Mouse (Mus musculus): ENCODE measurements around the gene Rere. TPM values are rescaled to one million over a fixed set of nuclear protein-coding genes. Genes with fewer than 3 reads are reported as not detected.

Rere gene
- polyA plus RNA-seq, 1 experiment from 2014 or later = 28.4 TPM

DNA sequence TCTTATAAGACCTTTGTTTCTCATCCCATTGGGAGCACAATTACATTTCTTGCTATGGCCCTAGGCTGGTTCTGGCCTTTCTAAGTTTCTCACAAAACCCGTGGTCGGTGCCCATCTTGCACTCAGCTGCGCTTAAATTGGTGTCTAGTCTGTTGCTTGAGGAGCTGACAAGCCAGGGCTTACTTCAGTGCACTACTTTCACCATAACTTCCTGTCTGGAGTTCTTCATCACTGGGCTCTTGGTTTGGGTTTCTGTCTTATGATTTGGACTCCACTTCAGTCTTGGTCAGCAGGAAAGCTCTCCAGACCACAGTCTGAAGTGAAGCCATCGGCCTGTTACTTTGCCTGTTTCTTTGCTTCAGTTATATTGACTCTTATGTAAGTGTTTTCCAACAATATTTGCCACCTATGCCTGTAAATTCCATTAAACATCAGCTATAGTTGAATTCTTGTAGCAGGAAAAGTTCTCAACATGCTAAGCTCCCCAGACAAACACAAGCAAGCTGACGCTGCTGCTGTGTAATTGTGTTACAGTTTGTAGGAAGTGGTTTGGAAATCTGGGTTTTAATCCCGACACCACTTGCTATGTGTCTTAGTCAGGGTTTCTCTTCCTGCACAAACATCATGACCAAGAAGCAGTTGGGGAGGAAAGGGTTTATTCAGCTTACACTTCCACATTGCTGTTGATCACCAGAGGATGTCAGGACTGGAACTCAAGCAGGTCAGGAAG is 59.5 kb downstream of the Rere start:
- Histone ChIP-seq H3K27me3 (replicated peaks) (no peaks in the 10 kb centered on the region), H3K9ac (no peak overlapping the region), H3K36me3 (no peaks in the 10 kb centered on the region), H3K4me1 (replicated peaks) (peaks cover 2% of the 10 kb centered on the region; the same call in 1 of the 2 replicates), H3K9me3 (no peaks in the 10 kb centered on the region), H3K27ac (no peak overlapping the region), H3K4me2 (replicated peaks) (no peak overlapping the region), H3K4me3 (replicated peaks) (no peak overlapping the region)
- 81% methylated on average over 6 of the region's 6 CpGs for WGBS
- ATAC-seq = no peak

DNA sequence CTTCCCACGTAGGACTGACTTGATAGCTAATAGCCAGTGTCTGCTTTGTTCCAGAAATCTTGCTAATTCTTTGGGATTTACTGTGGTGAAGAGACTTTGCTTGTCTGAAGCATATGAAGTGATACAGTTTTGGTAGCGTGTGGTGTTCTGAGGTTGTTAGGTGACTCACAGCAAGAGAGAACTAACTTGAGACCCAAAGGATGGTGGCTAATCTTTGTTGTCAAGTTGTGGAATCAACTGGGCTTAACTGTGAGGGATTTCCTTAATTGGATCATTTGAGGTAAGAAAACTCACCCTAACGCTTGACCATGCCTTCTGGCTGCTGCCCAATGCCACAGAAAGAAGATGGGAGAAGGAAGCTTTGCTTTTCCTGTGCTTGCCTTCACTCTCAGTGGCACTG is 63.1 kb downstream of the Rere start:
- Histone ChIP-seq H3K4me2 (replicated peaks) (no peak overlapping the region), H3K9ac (no peak overlapping the region), H3K4me3 (replicated peaks) (no peak overlapping the region), H3K27ac (no peak overlapping the region), H3K27me3 (replicated peaks) (no peaks in the 10 kb centered on the region), H3K36me3 (no peaks in the 10 kb centered on the region), H3K4me1 (replicated peaks) (peaks cover 12% of the 10 kb centered on the region; the same call in 1 of the 2 replicates), H3K9me3 (no peaks in the 10 kb centered on the region)
- ATAC-seq = no peak
- WGBS = 85% methylated on average over 3 of the region's 3 CpGs

DNA sequence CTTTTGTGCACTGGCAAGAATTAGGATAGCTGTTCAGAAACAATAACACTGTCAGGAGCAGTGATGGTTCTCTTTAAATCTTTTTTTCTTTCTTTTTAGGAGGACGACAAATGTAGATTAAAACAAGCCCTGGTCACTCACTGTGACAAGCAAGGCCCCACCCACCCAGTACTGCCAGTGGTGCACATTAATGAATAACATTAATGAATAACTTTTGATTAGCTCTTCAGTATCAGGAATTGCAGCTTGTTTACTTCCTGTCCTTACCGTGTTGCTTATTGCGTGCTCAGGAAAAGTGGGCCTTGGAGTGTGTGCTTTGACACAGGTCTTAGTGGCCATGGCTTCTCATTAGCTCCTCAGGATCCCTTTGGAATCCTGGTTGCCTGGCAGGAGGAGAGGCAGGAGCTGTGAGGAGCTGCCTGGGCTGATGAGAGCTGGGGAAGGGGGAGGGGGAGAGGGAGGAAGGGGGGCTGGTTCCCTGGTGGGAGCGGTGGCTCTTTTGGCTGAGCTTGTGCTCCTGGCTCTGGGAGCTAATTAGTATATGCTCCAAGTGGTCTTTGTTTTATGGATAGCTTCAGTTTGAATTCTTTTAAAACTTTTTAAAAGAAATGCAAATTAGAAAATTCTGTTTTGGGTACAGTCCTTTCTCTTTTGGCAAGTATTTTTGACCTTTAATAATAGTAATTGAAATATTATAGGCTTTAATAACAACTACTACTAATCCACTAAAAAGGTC is 65.4 kb downstream of the Rere start:
- H3K36me3 ChIP-seq = no peaks in the 10 kb centered on the region
- H3K4me1 ChIP-seq (replicated peaks) = peaks cover 12% of the 10 kb centered on the region; the same call in 1 of the 2 replicates
- no peaks in the 10 kb centered on the region for H3K27me3 ChIP-seq (replicated peaks)
- ATAC-seq = peak; percentile 57; the same call in 1 of the 2 replicates
- H3K9me3 ChIP-seq = no peaks in the 10 kb centered on the region
- no peak overlapping the region for H3K4me2 ChIP-seq (replicated peaks)
- no peak overlapping the region for H3K9ac ChIP-seq
- peak overlapping the region; percentile 48; the same call in 1 of the 2 replicates for H3K27ac ChIP-seq
- no peak overlapping the region for H3K4me3 ChIP-seq (replicated peaks)
- WGBS = 26% methylated on average over 4 of the region's 4 CpGs

DNA sequence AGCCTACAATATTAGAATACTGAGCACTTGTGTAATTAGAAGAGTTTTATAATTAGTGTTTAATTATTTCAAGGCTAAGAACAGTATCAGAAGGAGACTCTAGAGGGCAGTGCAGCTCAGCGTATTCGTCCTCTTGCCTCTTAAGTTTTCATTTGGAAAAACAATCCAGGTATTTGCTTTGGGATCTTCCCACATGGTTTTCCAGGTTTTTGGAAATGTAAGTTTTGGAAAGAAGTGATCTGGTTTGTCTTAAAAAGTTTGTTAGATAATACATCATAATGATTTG is 65.9 kb downstream of the Rere start:
- Histone ChIP-seq H3K27ac (no peak overlapping the region), H3K9me3 (no peaks in the 10 kb centered on the region), H3K9ac (no peak overlapping the region), H3K4me3 (replicated peaks) (no peak overlapping the region), H3K27me3 (replicated peaks) (no peaks in the 10 kb centered on the region), H3K4me2 (replicated peaks) (no peak overlapping the region), H3K4me1 (replicated peaks) (peaks cover 12% of the 10 kb centered on the region; the same call in 1 of the 2 replicates), H3K36me3 (no peaks in the 10 kb centered on the region)
- no peak for ATAC-seq
- 21% methylated on average over 2 of the region's 2 CpGs for WGBS

DNA sequence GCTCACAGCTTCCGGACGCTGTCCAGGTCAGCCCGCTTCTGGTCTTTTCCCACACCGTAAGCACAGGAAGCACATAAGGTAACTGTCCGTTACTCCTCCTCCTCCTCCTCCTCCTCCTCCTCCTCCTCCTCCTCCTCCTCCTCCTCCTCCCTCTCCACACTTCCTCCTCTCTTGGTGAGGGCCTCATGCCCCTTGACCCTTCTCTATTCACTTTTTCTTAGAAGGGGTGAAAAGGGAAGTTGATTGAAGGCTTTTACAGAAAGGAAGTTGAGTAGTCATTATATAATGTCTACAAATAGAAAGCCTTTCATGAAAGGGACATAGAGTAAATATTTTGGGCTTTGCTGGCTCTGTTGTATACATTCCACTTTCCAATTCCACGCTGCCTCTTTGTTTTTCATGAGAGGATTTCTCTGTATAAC is 68.2 kb downstream of the Rere start:
- H3K4me1 ChIP-seq (replicated peaks) = peaks cover 12% of the 10 kb centered on the region; the same call in 1 of the 2 replicates
- no peaks in the 10 kb centered on the region for H3K9me3 ChIP-seq
- no peaks in the 10 kb centered on the region for H3K27me3 ChIP-seq (replicated peaks)
- H3K27ac ChIP-seq = no peak overlapping the region
- H3K4me2 ChIP-seq (replicated peaks) = no peak overlapping the region
- H3K4me3 ChIP-seq (replicated peaks) = no peak overlapping the region
- WGBS = 59% methylated on average over 6 of the region's 6 CpGs
- no peak for ATAC-seq
- no peaks in the 10 kb centered on the region for H3K36me3 ChIP-seq
- no peak overlapping the region for H3K9ac ChIP-seq

DNA sequence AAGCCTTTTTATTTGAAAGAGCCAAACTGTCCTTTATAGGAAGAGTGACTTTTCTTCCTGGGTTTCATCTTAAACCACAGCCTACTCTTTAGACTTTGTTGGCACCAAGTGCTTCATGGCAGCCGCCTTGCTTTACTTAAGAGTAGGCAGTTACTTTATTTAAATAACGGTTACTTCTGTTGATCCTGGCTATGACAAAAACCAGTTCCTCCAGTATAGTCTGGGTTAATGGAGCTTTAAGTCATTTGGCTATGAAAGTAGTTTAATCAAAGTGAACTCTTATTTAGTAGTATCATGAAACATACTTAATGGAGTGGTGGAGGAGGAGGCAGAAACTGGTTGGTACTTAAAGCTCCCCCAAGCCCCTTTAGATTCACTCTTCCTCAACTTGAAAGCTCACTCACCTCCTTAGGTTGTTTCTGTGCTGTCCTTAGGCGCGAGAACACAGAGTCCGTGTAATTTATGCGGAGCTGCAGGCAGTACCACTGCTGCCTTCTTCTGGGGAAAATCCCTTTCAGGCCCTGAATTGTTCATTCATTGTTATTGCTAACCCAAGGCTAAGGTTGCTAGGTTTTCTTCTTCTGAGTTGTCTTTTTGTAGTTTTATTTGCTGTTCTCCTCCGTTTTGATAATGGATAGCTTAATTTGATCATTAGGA is 70.1 kb downstream of the Rere start:
- 26% methylated on average over 7 of the region's 7 CpGs for WGBS

DNA sequence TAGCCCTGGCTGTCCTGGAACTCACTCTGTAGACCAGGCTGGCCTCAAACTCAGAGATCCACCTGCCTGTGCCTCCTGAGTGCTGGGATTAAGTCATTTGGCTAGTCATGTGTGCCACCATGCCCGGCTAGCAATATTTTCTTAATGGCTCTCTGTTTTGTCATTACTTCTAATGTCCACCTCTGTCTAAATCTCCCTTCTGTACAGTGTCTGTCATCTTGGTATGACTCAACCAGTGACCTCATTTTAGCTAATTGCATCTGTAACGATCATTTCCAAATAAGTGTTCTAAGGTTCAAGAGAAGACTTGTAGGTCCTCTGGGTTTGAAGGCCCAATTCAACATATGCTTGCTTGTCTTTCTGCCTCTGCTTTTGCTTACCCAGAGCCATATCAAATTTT is 71.3 kb downstream of the Rere start:
- Histone ChIP-seq H3K4me2 (replicated peaks) (no peak overlapping the region), H3K9ac (no peak overlapping the region), H3K27ac (no peak overlapping the region), H3K4me1 (replicated peaks) (0 out of 2 replicates have a peak, but pooled peaks cover 11% of the 10 kb centered on the region), H3K36me3 (no peaks in the 10 kb centered on the region), H3K27me3 (replicated peaks) (no peaks in the 10 kb centered on the region), H3K4me3 (replicated peaks) (no peak overlapping the region), H3K9me3 (no peaks in the 10 kb centered on the region)
- no peak for ATAC-seq
- WGBS = 83% methylated on average over 2 of the region's 2 CpGs

More for the DNA sequence above, 70.1 kb downstream of the Rere start:
- Histone ChIP-seq H3K4me1 (replicated peaks) (peaks cover 16% of the 10 kb centered on the region; the same call in 1 of the 2 replicates), H3K4me2 (replicated peaks) (no peak overlapping the region), H3K36me3 (no peaks in the 10 kb centered on the region), H3K9me3 (no peaks in the 10 kb centered on the region), H3K27ac (no peak overlapping the region), H3K27me3 (replicated peaks) (no peaks in the 10 kb centered on the region), H3K4me3 (replicated peaks) (no peak overlapping the region), H3K9ac (no peak overlapping the region)
- ATAC-seq = no peak

DNA sequence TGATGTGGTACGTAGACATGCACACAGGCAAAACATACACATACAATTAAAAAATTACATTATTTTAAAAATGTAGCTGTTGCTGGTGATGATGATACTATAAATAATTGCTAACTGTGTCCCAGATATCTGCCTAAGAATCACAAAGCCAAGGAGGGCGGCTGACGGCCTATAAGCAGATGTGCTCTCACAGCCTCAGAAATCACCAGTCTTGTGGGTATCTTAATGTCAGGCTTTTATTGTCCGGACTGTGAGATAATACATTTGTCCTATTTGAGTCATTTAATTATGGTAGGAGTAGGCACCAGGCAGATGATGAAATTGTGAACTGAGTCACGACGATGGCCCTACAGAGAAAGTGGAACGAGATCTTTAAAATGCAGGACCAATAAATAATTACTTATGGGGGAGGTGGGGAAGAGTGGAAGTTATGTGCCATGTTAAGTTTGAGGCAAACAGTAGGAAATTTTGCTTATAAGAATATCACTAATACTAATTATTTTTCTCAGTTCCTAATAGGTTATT is 72.0 kb downstream of the Rere start:
- Histone ChIP-seq H3K9ac (no peak overlapping the region), H3K36me3 (no peaks in the 10 kb centered on the region), H3K4me3 (replicated peaks) (no peak overlapping the region), H3K9me3 (no peaks in the 10 kb centered on the region), H3K27ac (no peak overlapping the region), H3K4me1 (replicated peaks) (0 out of 2 replicates have a peak, but pooled peaks cover 11% of the 10 kb centered on the region), H3K4me2 (replicated peaks) (no peak overlapping the region), H3K27me3 (replicated peaks) (no peaks in the 10 kb centered on the region)
- ATAC-seq = no peak
- WGBS = 91% methylated on average over 7 of the region's 7 CpGs

DNA sequence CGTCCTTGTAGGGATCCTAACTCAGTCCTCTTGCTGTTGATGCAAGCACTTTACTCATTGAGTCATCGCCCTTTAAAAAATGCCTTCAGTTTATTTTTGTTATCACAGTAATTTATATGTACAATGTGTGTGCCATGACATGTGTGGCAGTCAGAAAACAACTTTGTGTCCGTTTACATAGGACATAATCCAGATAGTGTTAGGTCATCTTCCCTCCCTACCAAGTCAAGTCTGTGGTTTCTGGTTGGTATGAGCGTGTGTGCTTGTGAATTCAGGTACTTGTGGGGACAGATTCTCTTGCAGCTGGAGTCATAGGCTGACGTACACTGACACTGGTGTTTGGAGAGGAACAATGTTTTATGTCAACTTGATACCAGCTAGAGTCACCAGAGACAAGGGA is 74.4 kb downstream of the Rere start:
- no peaks in the 10 kb centered on the region for H3K27me3 ChIP-seq (replicated peaks)
- no peak overlapping the region for H3K4me3 ChIP-seq (replicated peaks)
- 79% methylated on average over 5 of the region's 5 CpGs for WGBS
- H3K4me2 ChIP-seq (replicated peaks) = no peak overlapping the region
- H3K27ac ChIP-seq = no peak overlapping the region
- ATAC-seq = no peak
- no peaks in the 10 kb centered on the region for H3K36me3 ChIP-seq
- 0 out of 2 replicates have a peak, but pooled peaks cover 5% of the 10 kb centered on the region for H3K4me1 ChIP-seq (replicated peaks)
- no peak overlapping the region for H3K9ac ChIP-seq
- no peaks in the 10 kb centered on the region for H3K9me3 ChIP-seq

DNA sequence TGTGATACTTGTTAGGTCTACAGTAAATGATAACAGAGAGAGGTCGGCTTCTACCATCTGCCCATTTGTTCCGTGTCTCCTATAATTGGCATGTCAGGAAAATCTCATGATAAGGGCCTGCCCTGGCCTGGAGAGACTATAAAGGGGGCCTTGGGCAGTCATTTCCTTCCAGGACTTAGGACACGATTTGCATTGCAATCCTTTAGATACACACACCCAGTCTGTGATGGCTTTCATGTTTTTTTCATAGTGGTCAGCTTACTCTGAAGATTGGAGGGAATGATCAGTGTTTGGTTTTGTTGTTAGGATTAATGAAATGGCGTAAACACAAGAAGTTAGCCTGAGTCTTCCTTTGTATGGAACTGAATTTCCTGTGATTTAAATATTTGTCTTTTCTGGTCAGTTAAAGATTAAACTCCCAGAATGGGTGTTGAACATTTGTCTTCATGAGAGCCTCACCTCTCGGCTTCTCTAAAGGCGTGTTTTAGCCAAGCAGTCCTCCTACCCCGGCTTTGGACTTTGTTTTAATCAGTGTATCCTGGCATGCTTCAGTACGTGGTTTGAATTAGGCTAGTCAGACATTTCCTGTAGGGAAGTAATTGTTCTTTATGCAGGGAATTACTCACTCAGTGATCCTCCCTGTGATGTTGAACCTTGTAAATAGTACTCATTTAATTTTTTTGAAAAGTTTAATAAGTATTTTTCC is 80.7 kb downstream of the Rere start:
- Histone ChIP-seq H3K36me3 (no peaks in the 10 kb centered on the region), H3K9me3 (no peaks in the 10 kb centered on the region), H3K4me2 (replicated peaks) (peak overlapping the region; percentile 43), H3K9ac (no peak overlapping the region), H3K27me3 (replicated peaks) (no peaks in the 10 kb centered on the region), H3K4me1 (replicated peaks) (peaks cover 7% of the 10 kb centered on the region), H3K27ac (peak overlapping the region; percentile 79), H3K4me3 (replicated peaks) (no peak overlapping the region)
- WGBS = 10% methylated on average over 8 of the region's 8 CpGs
- peak; percentile 87 for ATAC-seq

DNA sequence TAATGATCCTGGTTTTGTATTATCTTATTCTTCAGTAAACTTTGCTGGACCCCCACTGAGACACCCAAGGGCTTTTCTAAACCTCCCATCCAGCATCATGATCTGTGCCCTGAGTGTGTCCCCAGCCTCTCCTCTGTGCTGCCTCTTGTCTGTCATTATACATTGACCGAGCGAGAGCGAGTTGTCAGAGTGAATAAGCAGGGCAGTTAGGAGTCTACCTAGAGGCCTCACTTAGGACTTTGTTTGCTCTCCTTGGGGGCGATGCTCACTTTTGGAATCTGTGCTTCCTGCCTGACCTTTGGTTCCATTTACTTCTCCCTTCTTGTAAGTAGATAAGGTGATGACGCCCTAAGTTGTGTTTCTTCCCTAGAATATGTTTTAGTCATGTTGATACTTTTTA is 81.4 kb downstream of the Rere start:
- Histone ChIP-seq H3K4me1 (replicated peaks) (peaks cover 7% of the 10 kb centered on the region), H3K4me3 (replicated peaks) (no peak overlapping the region), H3K36me3 (no peaks in the 10 kb centered on the region), H3K4me2 (replicated peaks) (peak overlapping the region; percentile 27; the same call in 1 of the 2 replicates), H3K27ac (peak overlapping the region; percentile 74), H3K9me3 (no peaks in the 10 kb centered on the region), H3K27me3 (replicated peaks) (no peaks in the 10 kb centered on the region), H3K9ac (no peak overlapping the region)
- peak; percentile 73 for ATAC-seq
- 30% methylated on average over 5 of the region's 5 CpGs for WGBS

DNA sequence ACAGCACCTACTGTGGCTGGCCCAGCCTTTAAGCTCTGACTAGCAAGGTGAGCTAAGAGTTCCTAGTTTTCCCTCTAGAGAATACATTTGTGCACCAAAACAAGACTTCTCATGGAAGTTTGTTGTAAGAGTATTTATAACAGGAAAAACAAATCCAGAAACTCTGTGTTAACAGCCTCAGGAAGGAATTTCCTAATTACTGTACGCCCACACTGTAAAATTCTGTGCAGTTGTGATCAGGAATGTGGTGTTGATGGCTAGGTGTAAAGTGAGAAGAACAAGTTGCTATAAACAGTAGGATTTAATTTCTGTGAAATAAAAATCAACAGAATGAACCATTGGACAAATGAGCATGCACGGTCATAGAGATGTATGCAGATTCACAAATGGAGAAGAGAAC is 83.3 kb downstream of the Rere start:
- Histone ChIP-seq H3K27me3 (replicated peaks) (no peaks in the 10 kb centered on the region), H3K4me1 (replicated peaks) (peaks cover 14% of the 10 kb centered on the region), H3K27ac (no peak overlapping the region), H3K4me3 (replicated peaks) (no peak overlapping the region), H3K9ac (no peak overlapping the region), H3K9me3 (no peaks in the 10 kb centered on the region), H3K4me2 (replicated peaks) (no peak overlapping the region), H3K36me3 (no peaks in the 10 kb centered on the region)
- ATAC-seq = no peak
- WGBS = 87% methylated on average over 2 of the region's 2 CpGs

All from intestine, embryonic 15.5 days (tissue).